Mouse (Mus musculus): Measurements from ENCODE around the gene H60b. TPM values are rescaled to one million over a fixed set of nuclear protein-coding genes. Genes with fewer than 3 reads are reported as not detected.
"Not testable (repeated sequence)": the region's sequence is repeated elsewhere in the genome, so short reads cannot be mapped to it uniquely, and the experiment has no call there.

The H60b gene
- polyA plus RNA-seq, 1 experiment from 2014 or later = not detected

DNA sequence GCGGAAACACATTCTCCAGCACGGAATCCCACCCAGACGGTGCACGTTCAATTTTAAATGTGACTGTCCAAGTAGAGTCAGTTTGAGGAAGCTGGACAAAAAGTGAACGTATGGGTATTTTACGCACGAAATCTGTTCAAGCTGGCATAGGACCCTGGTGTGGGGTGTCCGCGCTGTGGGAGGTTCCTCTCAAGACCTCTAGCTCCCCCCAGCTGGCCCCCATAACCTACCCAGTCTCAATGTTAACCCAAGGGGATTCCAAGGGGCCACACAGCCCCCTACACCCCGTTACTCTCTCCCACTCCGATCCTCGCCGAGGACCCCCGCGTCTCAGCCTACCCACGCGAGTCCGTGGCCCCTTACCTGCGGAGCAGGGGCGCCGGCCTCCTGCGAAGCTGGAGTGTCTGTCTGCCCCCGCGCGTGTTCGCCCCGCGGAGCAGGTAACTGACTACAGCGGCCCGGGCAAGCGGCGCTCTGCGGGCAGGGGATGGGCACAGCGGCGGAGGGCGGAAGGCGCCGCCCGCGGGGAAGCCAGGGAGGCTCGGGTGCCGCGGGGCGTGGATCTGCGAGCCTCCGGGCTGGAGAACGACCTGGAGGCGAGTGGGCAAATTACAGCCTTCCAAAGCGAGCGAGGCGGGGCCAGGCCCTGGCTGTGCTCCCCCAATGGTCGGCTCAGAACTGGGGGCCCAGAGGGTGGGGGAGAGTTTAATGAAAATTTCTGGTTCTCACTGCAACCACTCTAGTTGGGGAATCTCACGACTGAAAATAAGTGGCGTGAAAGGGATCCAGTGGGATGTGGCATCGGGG, 7.1 kb upstream of the H60b start:
- not testable (repeated sequence) for H3K9me3 ChIP-seq (ENCODE audit: control insufficient read depth, low read length); ATAC-seq (replicated peaks; ENCODE audit: low FRiP score); H3K36me3 ChIP-seq (ENCODE audit: control insufficient read depth, insufficient read depth, low read length); H3K4me1 ChIP-seq (replicated peaks; ENCODE audit: control insufficient read depth, insufficient read depth, low read length); DNase-seq (ENCODE audit: low spot score); H3K27ac ChIP-seq (ENCODE audit: low read depth, low read length); H3K9ac ChIP-seq (ENCODE audit: low read depth, low read length)
- WGBS = 2% methylated on average over 55 of the region's 55 CpGs
- Histone ChIP-seq H3K4me3 (ENCODE audit: low read depth, low read length) (peak overlapping the region; percentile 23; the same call in 1 of the 2 replicates), H3K4me2 (peak overlapping the region; percentile 25; the same call in 1 of the 2 replicates), H3K27me3 (replicated peaks; ENCODE audit: control insufficient read depth, insufficient read depth, low read length) (peaks cover 65% of the 10 kb centered on the region)

DNA sequence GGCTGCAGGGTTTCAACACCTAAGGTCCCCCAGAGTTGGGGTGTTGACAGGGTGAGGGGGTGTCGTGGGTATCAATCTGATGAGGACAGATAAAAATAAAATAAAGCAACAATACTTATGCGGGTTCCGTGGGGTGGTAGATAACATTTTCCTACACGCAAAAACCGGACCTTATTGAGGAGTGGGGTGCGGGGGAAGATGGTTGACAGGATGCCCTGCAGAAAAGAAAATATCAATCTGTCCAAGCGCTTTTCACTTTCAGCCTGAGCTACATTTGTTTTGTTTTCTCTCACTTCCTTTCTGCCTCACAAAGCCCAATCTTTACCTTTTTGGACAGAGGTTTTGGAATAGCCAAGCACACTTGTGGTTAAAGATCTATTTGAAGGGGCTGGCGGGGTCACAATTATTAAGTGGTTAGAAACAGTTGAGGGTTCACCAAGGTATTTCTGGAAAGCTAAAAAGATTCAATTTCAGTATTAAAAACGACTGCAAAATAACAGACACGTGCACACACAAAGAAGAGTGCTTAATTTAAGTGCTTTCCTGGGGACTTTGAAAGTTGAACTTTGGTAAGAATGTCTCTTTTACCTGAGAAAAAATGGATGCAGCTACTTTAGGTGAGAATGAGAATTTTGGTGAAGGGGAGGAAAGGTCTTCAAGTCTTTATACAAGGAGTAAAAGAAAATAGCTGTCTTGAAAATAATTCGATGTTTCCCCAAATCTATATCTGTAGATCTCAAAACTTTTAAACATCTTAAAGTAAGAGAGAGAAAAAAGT, 6.3 kb upstream of the H60b start:
- not testable (repeated sequence) for H3K27ac ChIP-seq (ENCODE audit: low read depth, low read length); H3K9ac ChIP-seq (ENCODE audit: low read depth, low read length); ATAC-seq (replicated peaks; ENCODE audit: low FRiP score); H3K9me3 ChIP-seq (ENCODE audit: control insufficient read depth, low read length); DNase-seq (ENCODE audit: low spot score); H3K36me3 ChIP-seq (ENCODE audit: control insufficient read depth, insufficient read depth, low read length); H3K4me1 ChIP-seq (replicated peaks; ENCODE audit: control insufficient read depth, insufficient read depth, low read length); H3K4me2 ChIP-seq; H3K4me3 ChIP-seq (ENCODE audit: low read depth, low read length)
- H3K27me3 ChIP-seq (replicated peaks; ENCODE audit: control insufficient read depth, insufficient read depth, low read length) = peaks cover 73% of the 10 kb centered on the region
- 4% methylated on average over 11 of the region's 11 CpGs for WGBS

DNA sequence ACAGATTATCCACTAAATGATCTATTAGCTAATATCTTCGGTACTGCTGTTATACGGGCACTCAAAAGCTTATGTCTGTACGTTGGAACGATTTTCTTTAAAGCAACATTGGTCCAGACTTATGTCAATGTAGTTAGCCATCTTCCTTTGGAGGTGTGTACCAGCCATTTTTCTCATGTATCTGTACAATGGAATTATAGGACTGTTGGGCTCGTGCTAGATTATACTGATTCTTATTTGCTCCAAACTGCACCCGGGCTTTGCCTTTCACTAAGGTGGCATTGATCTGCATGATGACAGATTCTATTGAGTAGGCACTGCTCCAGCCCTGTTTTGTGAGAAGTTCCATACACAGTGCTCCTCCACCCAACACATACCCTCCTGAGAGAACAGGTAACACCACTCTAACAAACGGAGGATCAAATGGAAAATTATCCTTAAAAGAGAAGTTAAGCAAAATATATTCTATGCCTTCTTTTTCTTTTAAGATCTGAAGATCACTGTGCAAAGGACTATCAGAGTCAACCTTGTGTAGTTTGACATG, 5.2 kb upstream of the H60b start:
- H3K27ac ChIP-seq (ENCODE audit: low read depth, low read length); H3K36me3 ChIP-seq (ENCODE audit: control insufficient read depth, insufficient read depth, low read length); H3K9me3 ChIP-seq (ENCODE audit: control insufficient read depth, low read length); ATAC-seq (replicated peaks; ENCODE audit: low FRiP score); H3K4me3 ChIP-seq (ENCODE audit: low read depth, low read length); H3K9ac ChIP-seq (ENCODE audit: low read depth, low read length); H3K4me1 ChIP-seq (replicated peaks; ENCODE audit: control insufficient read depth, insufficient read depth, low read length); H3K4me2 ChIP-seq; DNase-seq (ENCODE audit: low spot score): not testable (repeated sequence)
- WGBS = 17% methylated on average over 7 of the region's 7 CpGs
- peaks cover 84% of the 10 kb centered on the region for H3K27me3 ChIP-seq (replicated peaks; ENCODE audit: control insufficient read depth, insufficient read depth, low read length)

DNA sequence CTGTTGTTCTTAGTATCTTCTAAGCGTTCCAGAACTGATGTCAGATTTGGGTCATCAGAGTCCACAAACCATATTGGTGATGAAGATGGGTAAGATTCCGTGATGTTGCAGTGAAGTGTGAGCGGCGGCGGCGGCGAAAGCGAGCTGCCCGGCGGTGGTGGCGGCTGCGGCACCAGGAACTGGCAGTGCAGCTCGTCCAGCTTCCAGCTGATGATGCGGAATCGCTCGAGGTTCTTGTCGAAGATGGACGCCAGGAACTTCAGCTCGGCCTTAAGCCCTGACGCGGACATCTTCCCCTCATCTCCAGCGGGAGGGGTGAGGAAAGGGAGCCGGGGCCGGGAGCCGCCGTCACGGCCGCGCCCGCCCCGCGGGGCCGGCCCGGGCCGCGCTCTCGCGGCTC, 4.3 kb upstream of the H60b start:
- WGBS = under 1% methylated on average over 38 of the region's 38 CpGs
- H3K27ac ChIP-seq (ENCODE audit: low read depth, low read length); H3K9me3 ChIP-seq (ENCODE audit: control insufficient read depth, low read length); ATAC-seq (replicated peaks; ENCODE audit: low FRiP score); H3K4me1 ChIP-seq (replicated peaks; ENCODE audit: control insufficient read depth, insufficient read depth, low read length); H3K36me3 ChIP-seq (ENCODE audit: control insufficient read depth, insufficient read depth, low read length); H3K9ac ChIP-seq (ENCODE audit: low read depth, low read length): not testable (repeated sequence)
- peak overlapping the region; percentile 44 for H3K4me2 ChIP-seq
- DNase-seq (ENCODE audit: low spot score) = peak; percentile 42
- peaks cover 90% of the 10 kb centered on the region for H3K27me3 ChIP-seq (replicated peaks; ENCODE audit: control insufficient read depth, insufficient read depth, low read length)
- H3K4me3 ChIP-seq (ENCODE audit: low read depth, low read length) = peak overlapping the region; percentile 29; the same call in 1 of the 2 replicates

DNA sequence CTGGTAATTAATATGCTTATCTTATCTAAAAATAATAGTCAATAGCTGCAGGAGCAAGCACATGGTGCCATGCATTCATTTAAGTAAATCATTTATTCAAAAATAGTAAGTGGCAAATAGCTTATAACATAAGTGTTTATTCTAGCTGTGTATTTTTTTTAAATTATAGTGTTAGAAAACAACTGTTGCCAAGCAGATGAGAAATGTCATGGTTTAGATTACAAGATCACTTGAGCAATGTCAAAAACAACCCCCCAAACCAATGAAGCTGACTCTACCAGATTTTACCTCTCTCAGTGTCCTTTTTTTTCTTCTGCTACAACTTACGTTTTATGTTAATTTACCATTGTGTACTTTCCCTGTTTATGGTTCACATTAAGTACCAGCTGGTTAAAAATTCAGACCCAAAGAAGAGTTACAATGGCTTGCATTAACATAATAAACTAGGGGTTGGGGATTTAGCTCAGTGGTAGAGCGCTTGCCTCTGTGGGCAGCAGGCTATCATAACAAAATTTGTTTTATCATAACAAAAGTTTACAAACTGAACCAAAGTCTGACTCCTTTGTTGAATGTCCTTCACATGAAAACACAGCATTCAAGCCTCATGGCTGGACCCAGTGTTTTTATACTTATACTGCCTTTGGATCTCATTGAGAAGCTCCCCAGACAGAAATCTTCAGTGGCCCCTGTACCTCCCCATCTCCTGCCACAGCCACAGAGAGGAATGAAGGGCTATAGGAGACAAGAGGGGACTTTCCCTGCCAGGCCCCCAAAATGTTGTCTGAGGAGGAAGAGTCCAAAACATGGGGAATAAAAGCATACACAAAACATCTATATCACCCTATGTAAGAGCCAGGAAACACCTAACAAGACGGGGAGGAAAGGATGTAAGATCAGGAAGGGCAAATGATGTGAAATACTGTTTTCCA, 3.3 kb upstream of the H60b start:
- 23% methylated on average over 3 of the region's 3 CpGs for WGBS
- Histone ChIP-seq H3K27ac (ENCODE audit: low read depth, low read length) (no peak overlapping the region), H3K4me2 (no peak overlapping the region), H3K9me3 (ENCODE audit: control insufficient read depth, low read length) (no peaks in the 10 kb centered on the region), H3K9ac (ENCODE audit: low read depth, low read length) (no peak overlapping the region), H3K36me3 (ENCODE audit: control insufficient read depth, insufficient read depth, low read length) (no peaks in the 10 kb centered on the region), H3K4me3 (ENCODE audit: low read depth, low read length) (no peak overlapping the region), H3K27me3 (replicated peaks; ENCODE audit: control insufficient read depth, insufficient read depth, low read length) (peaks cover 89% of the 10 kb centered on the region), H3K4me1 (replicated peaks; ENCODE audit: control insufficient read depth, insufficient read depth, low read length) (no peaks in the 10 kb centered on the region)
- DNase-seq (ENCODE audit: low spot score) (no peak), ATAC-seq (replicated peaks; ENCODE audit: low FRiP score) (no peak)

DNA sequence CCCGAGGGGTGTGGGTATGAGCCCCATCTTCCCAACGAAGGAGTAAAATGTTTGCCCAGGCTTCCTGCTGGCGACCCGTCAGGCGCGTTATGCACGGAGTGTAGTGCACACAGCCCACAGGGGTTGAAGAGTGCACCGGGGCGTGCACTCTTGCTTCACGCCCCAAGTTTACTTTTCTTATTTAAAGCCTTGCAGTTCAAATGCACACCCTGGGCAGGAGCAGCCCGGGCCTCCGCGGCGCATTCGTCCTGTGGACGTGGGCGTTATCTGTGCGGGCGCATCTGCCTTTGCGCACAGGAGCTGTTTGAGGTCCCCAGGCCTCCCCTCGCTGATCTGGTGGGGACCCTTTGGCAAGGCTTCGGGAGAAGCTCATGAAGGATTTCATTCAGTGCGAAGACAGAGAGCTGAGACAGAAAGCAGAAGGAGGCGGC, 760 bp downstream of the H60b start:
- H3K4me2 ChIP-seq = peak overlapping the region; percentile 58; the same call in 1 of the 2 replicates
- peak overlapping the region; percentile 38; the same call in 1 of the 2 replicates for H3K4me3 ChIP-seq (ENCODE audit: low read depth, low read length)
- no peaks in the 10 kb centered on the region for H3K36me3 ChIP-seq (ENCODE audit: control insufficient read depth, insufficient read depth, low read length)
- H3K9me3 ChIP-seq (ENCODE audit: control insufficient read depth, low read length) = no peaks in the 10 kb centered on the region
- no peak overlapping the region for H3K9ac ChIP-seq (ENCODE audit: low read depth, low read length)
- no peak for DNase-seq (ENCODE audit: low spot score)
- peaks cover 72% of the 10 kb centered on the region for H3K27me3 ChIP-seq (replicated peaks; ENCODE audit: control insufficient read depth, insufficient read depth, low read length)
- no peak overlapping the region for H3K27ac ChIP-seq (ENCODE audit: low read depth, low read length)
- 2% methylated on average over 24 of the region's 24 CpGs for WGBS
- no peak for ATAC-seq (replicated peaks; ENCODE audit: low FRiP score)
- no peaks in the 10 kb centered on the region for H3K4me1 ChIP-seq (replicated peaks; ENCODE audit: control insufficient read depth, insufficient read depth, low read length)

DNA sequence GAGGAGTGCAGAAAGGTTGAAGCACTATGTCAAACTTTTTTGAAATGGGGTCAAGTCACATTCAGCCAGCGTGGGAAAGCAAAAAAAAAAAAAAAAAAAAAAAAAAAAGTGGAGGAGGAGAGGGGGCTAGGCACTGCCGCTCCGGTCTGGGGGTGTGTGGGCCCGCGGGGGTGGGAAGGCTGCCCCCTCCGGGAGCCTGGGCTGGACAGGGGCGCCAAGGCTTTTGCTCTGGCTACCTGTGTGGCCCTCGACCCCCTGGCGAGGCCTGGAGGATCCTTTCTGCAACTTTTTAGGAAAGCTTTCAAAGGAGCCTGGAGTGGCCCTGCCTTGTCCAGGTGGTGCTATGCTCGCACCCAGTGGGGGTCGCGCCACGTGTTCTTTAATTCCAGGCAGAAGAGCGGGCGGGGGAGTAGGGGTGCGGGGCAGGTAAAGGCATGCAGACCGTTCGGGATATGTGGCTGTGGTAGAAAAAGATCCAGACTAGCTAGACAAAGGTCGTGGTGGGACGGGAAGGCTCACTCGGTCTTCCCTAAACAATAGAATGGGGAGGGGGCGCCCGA, 1.3 kb downstream of the H60b start:
- WGBS = 6% methylated on average over 23 of the region's 23 CpGs
- Histone ChIP-seq H3K27ac (ENCODE audit: low read depth, low read length) (no peak overlapping the region), H3K4me2 (no peak overlapping the region), H3K27me3 (replicated peaks; ENCODE audit: control insufficient read depth, insufficient read depth, low read length) (peaks cover 66% of the 10 kb centered on the region), H3K36me3 (ENCODE audit: control insufficient read depth, insufficient read depth, low read length) (no peaks in the 10 kb centered on the region), H3K4me1 (replicated peaks; ENCODE audit: control insufficient read depth, insufficient read depth, low read length) (no peaks in the 10 kb centered on the region), H3K9me3 (ENCODE audit: control insufficient read depth, low read length) (no peaks in the 10 kb centered on the region), H3K4me3 (ENCODE audit: low read depth, low read length) (no peak overlapping the region), H3K9ac (ENCODE audit: low read depth, low read length) (no peak overlapping the region)
- ATAC-seq (replicated peaks; ENCODE audit: low FRiP score) (no peak), DNase-seq (ENCODE audit: low spot score) (no peak)

DNA sequence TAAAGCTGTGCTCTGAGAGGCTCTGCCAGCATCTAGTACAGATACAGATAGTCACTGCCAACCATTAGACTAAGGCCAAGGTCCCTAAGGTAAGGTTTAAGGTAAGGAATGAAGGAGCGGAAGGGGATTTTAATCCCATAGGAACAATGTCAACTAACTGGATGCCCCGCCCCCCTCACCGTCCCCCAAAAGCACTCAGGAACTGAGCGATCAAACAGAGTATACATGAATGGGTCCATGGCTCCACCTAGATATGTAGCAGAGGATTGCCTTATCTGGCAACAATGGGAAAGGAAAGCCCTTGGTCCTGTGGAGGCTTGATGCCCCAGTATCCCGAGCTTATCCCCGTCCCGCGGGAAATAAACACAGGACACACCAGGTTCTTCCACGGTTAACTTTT, 4.9 kb downstream of the H60b start:
- not testable (repeated sequence) for DNase-seq (ENCODE audit: low spot score); H3K9ac ChIP-seq (ENCODE audit: low read depth, low read length); H3K36me3 ChIP-seq (ENCODE audit: control insufficient read depth, insufficient read depth, low read length); H3K9me3 ChIP-seq (ENCODE audit: control insufficient read depth, low read length); H3K27ac ChIP-seq (ENCODE audit: low read depth, low read length); H3K4me3 ChIP-seq (ENCODE audit: low read depth, low read length); ATAC-seq (replicated peaks; ENCODE audit: low FRiP score); H3K4me1 ChIP-seq (replicated peaks; ENCODE audit: control insufficient read depth, insufficient read depth, low read length)
- peaks cover 32% of the 10 kb centered on the region for H3K27me3 ChIP-seq (replicated peaks; ENCODE audit: control insufficient read depth, insufficient read depth, low read length)
- H3K4me2 ChIP-seq = peak overlapping the region; percentile 36; the same call in 1 of the 2 replicates
- 16% methylated on average over 9 of the region's 9 CpGs for WGBS
